Mouse (Mus musculus) bone marrow, adult 2 months (tissue): ENCODE results near the gene Chil1.

Experiments
- CTCF ChIP-seq: fragments of 200-500 bp; IDR thresholded peaks from 2 replicates; pipeline ENCODE4 v1.5.1; 2011; ENCODE audit warnings: low read length, control low read depth; ENCODE audit not compliant: control insufficient read depth, insufficient read depth
- POLR2A ChIP-seq: fragments of 200-500 bp; IDR thresholded peaks from 2 replicates; pipeline ENCODE4 v1.6.1; 2011; ENCODE audit warnings: low read depth, mild to moderate bottlenecking, control low read depth, low read length, borderline replicate concordance; ENCODE audit not compliant: control insufficient read depth

GRCm38 (mm10) chr1:134142363-134142794 is 39.6 kb upstream of the Chil1 start:
- no peak for TF ChIP-seq POLR2A
- TF ChIP-seq CTCF: no peak
